Mouse (Mus musculus): ENCODE data around the gene Lrrc3c.
"Not testable (repeated sequence)": the region's sequence is repeated elsewhere in the genome, so short reads cannot be mapped to it uniquely, and the experiment has no call there.

Lrrc3c gene

GRCm38 (mm10) chr11:98628706-98629105 is 30.6 kb downstream of the Lrrc3c start:
- no peak for DNase-seq (ENCODE audit: low spot score)

DNA sequence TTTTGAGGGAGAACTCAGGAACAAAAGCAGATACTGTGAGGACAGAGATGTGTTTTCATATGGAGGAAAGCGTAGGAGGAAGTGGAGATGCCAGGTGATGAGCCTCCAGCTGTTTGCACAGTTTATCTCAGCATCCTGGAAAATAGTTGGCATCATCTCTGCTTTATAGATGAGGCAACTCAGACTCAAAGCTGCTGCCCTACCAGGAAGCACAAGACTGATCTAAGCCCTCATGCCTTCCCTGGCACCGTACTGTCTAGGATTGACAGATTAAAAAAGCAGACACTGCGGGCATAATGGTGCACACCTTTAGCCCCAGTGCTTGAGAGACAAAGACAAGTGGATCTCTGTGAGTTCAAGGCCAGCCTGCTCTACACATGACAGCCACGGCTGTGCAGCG is 32.6 kb downstream of the Lrrc3c start:
- no peak for DNase-seq (ENCODE audit: low spot score)

GRCm38 (mm10) chr11:98635312-98635970 is 37.4 kb downstream of the Lrrc3c start:
- not testable (repeated sequence) for DNase-seq (ENCODE audit: low spot score)

DNA sequence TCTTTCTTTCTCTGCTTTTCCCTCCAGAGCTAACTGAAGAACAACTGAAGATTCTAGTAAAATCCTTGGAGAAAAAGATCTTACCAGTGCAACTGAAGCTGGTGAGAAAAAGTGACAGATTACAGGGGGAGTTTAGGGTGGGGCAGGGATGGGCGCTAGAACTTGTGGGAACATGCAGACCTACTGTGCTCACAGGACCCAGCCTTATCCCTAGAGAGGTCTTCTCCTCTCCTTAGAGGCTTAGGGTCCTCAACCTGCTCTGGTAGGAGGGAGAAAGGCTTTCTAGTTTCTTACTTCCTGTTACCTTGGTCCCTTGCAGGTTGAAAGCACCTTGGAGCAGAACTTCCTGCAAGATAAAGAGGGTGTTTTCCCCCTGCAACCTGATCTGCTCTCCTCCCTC is 39.4 kb downstream of the Lrrc3c start:
- DNase-seq (ENCODE audit: low spot score) = no peak

DNA sequence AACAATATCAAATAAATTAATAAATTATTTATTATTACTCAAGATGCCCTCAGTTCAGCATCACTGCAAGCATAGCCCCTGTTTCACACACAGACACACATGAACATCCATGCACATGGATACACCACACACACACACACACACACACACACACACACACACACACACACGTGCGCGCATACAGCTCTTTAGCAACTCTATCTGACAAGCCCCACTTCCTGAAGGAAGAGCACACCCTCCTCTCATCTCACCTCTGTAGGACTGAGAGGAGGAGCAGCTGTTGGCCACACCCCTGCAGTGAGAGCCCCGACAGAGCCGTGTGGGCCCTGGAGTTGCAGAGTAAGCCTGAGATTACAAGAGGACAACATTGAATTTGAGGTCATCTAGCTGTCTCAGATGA is 42.0 kb downstream of the Lrrc3c start:
- DNase-seq (ENCODE audit: low spot score) = no peak

- DNase-seq (ENCODE audit: low spot score) = no peak
These were observed 46.7 kb downstream of the Lrrc3c start for GRCm38 (mm10) chr11:98644757-98645156.

- no peak for DNase-seq (ENCODE audit: low spot score)
These were observed 47.9 kb downstream of the Lrrc3c start for GRCm38 (mm10) chr11:98645946-98646345.

DNA sequence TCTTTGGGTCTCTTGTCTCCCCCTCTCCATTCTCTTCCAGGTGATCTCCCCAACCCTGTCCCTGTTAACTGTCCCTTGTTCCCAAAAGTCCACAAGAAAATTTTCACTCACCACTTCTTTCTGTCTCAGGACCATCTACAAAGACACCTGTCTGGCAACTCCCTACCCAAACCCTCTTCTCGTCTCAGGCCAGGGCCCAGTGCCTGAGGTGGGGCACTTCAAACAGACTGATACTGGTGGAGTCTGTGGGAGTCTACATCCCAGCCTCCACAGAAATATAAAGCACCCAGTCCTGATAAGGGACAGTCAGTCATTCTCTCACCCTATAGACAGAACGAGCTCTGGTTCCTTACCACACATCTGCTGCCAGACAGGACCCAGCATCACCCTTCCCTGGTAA is 48.4 kb downstream of the Lrrc3c start, which contains the start of gene Gsdma2:
Gene Gsdma2, plus strand, starts transcription at position 301 of the 400 bp plus-strand sequence.
- DNase-seq (ENCODE audit: low spot score) = no peak
